Mouse (Mus musculus) MEL (cell line): ENCODE results near the gene Tmco4.

Experiments used
- CHD1 ChIP-seq: IDR thresholded peaks from 2 replicates; pipeline ENCODE4 v1.6.1; 2012; ENCODE audit warnings: low read depth, mild to moderate bottlenecking, inconsistent platforms, low read length, improper control_type of control experiment
- CTCF ChIP-seq, 3 experiments: IDR thresholded peaks in 2 of 3; conservative IDR thresholded peaks in 1 of 3; 2 replicates each; pipeline ENCODE4 v1.5.1; 2011 to 2012; ENCODE audit warnings: low read length in 3 of 3, low read depth in 2 of 3, mild to moderate bottlenecking in 2 of 3, improper control_type of control experiment in 1 of 3, inconsistent platforms in 1 of 3, mixed read lengths in 1 of 3, moderate library complexity in 1 of 3; ENCODE audit not compliant: control insufficient read depth in 1 of 3, insufficient read depth in 1 of 3, poor library complexity in 1 of 3, severe bottlenecking in 1 of 3
- EP300 ChIP-seq, 2 experiments: IDR thresholded peaks; 2 replicates each; pipeline ENCODE4 v1.6.1; 2011; ENCODE audit warnings: improper control_type of control experiment in 2 of 2, low read length in 2 of 2, low read depth in 1 of 2, mild to moderate bottlenecking in 1 of 2
- GATA1 ChIP-seq: IDR thresholded peaks from 2 replicates; pipeline ENCODE4 v1.6.1; 2011; ENCODE audit warnings: low read depth, low read length, improper control_type of control experiment
- HCFC1 ChIP-seq: IDR thresholded peaks from 2 replicates; pipeline ENCODE4 v1.6.1; 2012; ENCODE audit warnings: low read depth, mild to moderate bottlenecking, inconsistent platforms, low read length, improper control_type of control experiment, moderate library complexity
- KAT2A ChIP-seq: conservative IDR thresholded peaks from 2 replicates; pipeline ENCODE4 v1.6.1; 2012; ENCODE audit warnings: low read depth, low read length, improper control_type of control experiment, inconsistent platforms
- MAFK ChIP-seq: IDR thresholded peaks from 2 replicates; pipeline ENCODE4 v1.6.1; 2011; ENCODE audit warnings: low read depth, mild to moderate bottlenecking, low read length, improper control_type of control experiment, borderline replicate concordance
- MXI1 ChIP-seq: IDR thresholded peaks from 2 replicates; pipeline ENCODE4 v1.6.1; 2011; ENCODE audit warnings: mild to moderate bottlenecking, low read depth, low read length, improper control_type of control experiment
- NELFE ChIP-seq: IDR thresholded peaks from 2 replicates; pipeline ENCODE4 v1.6.1; 2011; ENCODE audit warnings: low read depth, low read length, improper control_type of control experiment
- NRF1 ChIP-seq: IDR thresholded peaks from 2 replicates; pipeline ENCODE4 v1.6.1; 2014; ENCODE audit warnings: low read depth, mild to moderate bottlenecking, inconsistent platforms, low read length, improper control_type of control experiment, moderate library complexity; ENCODE audit not compliant: poor library complexity, insufficient read depth, severe bottlenecking
- POLR2A ChIP-seq, 2 experiments: IDR thresholded peaks; 2 replicates each; pipeline ENCODE4 v1.6.1; 2011 to 2012; ENCODE audit warnings: low read length in 2 of 2, mild to moderate bottlenecking in 2 of 2, control low read depth in 1 of 2, improper control_type of control experiment in 1 of 2, low read depth in 1 of 2, moderate library complexity in 1 of 2; ENCODE audit not compliant: control insufficient read depth in 1 of 2, insufficient read depth in 1 of 2, poor library complexity in 1 of 2
- POLR2AphosphoS5 ChIP-seq: IDR thresholded peaks from 2 replicates; pipeline ENCODE4 v1.6.1; 2012; ENCODE audit warnings: low read depth, borderline replicate concordance, mild to moderate bottlenecking, inconsistent platforms, low read length, moderate library complexity, mixed read lengths
- USF1 ChIP-seq: IDR thresholded peaks from 2 replicates; pipeline ENCODE4 v1.6.1; 2014; ENCODE audit warnings: low read depth, mild to moderate bottlenecking, inconsistent platforms, low read length, improper control_type of control experiment, moderate library complexity
- ZKSCAN1 ChIP-seq: IDR thresholded peaks from 2 replicates; pipeline ENCODE4 v1.6.1; 2012; ENCODE audit warnings: low read depth, mild to moderate bottlenecking, inconsistent platforms, low read length, improper control_type of control experiment, moderate library complexity

GRCm38 (mm10) chr4:139048518-139048917 lies 75.8 kb downstream of the Tmco4 start:
- TF ChIP-seq EP300 (IDR thresholded peaks at IDR 0.05; ENCODE audit: low read depth in 1 of 2, low read length in 2 of 2) (no peak), KAT2A (no peak), MAFK (no peak), MXI1 (no peak), CHD1 (no peak), HCFC1 (no peak), POLR2AphosphoS5 (no peak), NRF1 (no peak), GATA1 (no peak), POLR2A (IDR thresholded peaks at IDR 0.05; ENCODE audit: control insufficient read depth in 1 of 2, insufficient read depth in 1 of 2, low read depth in 1 of 2, low read length in 2 of 2, poor library complexity in 1 of 2) (no peak), CTCF (IDR thresholded peaks at IDR 0.05 in 2 of 3, conservative IDR thresholded peaks at IDR 0.05 in 1 of 3; ENCODE audit: control insufficient read depth in 1 of 3, insufficient read depth in 1 of 3, low read depth in 2 of 3, low read length in 3 of 3, poor library complexity in 1 of 3, severe bottlenecking in 1 of 3) (no peak), USF1 (no peak), NELFE (no peak), ZKSCAN1 (no peak)
